Comparison of ENCODE assay signal across 9 mouse cellular contexts in genomic region chr14:50969558-50970544, GRCm38 (mm10). TPM values are rescaled to one million over a fixed set of nuclear protein-coding genes. Genes with fewer than 3 reads are reported as not detected.
DNase-seq lines count a peak whose midpoint lies in the region; ATAC-seq lines count a peak whose summit lies in the region.
"Had no signal": no experiment of that assay in that cellular context is flagged by ENCODE, and none has a peak within 500 bp of the region (broad histone marks: within the 10 kb centered on the region; RNA-seq: fewer than 3 reads in every experiment).

No protein-coding gene starts in this region.

- intact Hi-C loops in left cerebral cortex, postnatal 10 days (cut with DNase I) = loop anchor here (10.0 kb wide), 1 partner anchor 95 kb away; no protein-coding TSS in a partner anchor

- no peak overlapping the region for H3K4me3 ChIP-seq in embryonic facial prominence, embryonic 13.5 days
- H3K4me3 ChIP-seq in heart, embryonic 13.5 days = no peak overlapping the region
- no peak overlapping the region for H3K4me3 ChIP-seq in midbrain, embryonic 16.5 days (ENCODE audit: low read depth, low read length)
- no peak overlapping the region for H3K4me3 ChIP-seq in kidney, embryonic 14.5 days (ENCODE audit: low read length)
- H3K4me3 ChIP-seq: erythroblast, embryonic 14.5 days had no signal

- no peaks in the 10 kb centered on the region for H3K9me3 ChIP-seq in embryonic facial prominence, embryonic 13.5 days
- H3K9me3 ChIP-seq in heart, embryonic 13.5 days = no peaks in the 10 kb centered on the region
- H3K9me3 ChIP-seq in midbrain, embryonic 16.5 days (replicated peaks; ENCODE audit: control insufficient read depth, low read length, poor library complexity, severe bottlenecking) = no peaks in the 10 kb centered on the region
- H3K9me3 ChIP-seq in kidney, embryonic 14.5 days (ENCODE audit: control insufficient read depth, low read length) = no peaks in the 10 kb centered on the region

- 27% methylated on average over 12 of the region's 12 CpGs for WGBS in embryonic facial prominence, embryonic 13.5 days
- WGBS in heart, embryonic 13.5 days = 23% methylated on average over 12 of the region's 12 CpGs
- WGBS in midbrain, embryonic 16.5 days = 8% methylated on average over 12 of the region's 12 CpGs
- 37% methylated on average over 12 of the region's 12 CpGs for WGBS in kidney, embryonic 14.5 days

- 0 out of 2 replicates have a peak overlapping the region, but pooled peaks have one; percentile 3 for H3K4me2 ChIP-seq in embryonic facial prominence, embryonic 13.5 days
- H3K4me2 ChIP-seq in heart, embryonic 13.5 days = peak overlapping the region; percentile 38
- peak overlapping the region; percentile 18; the same call in 1 of the 2 replicates for H3K4me2 ChIP-seq in midbrain, embryonic 16.5 days (ENCODE audit: low read length)
- no peak overlapping the region for H3K4me2 ChIP-seq in kidney, embryonic 14.5 days (replicated peaks; ENCODE audit: low read depth, low read length)

- H3K4me1 ChIP-seq in embryonic facial prominence, embryonic 13.5 days = no peaks in the 10 kb centered on the region
- peaks cover 9% of the 10 kb centered on the region for H3K4me1 ChIP-seq in heart, embryonic 13.5 days
- H3K4me1 ChIP-seq in midbrain, embryonic 16.5 days (ENCODE audit: control insufficient read depth, insufficient read depth, low read length) = peaks cover 7% of the 10 kb centered on the region; the same call in 1 of the 2 replicates
- H3K4me1 ChIP-seq in kidney, embryonic 14.5 days (ENCODE audit: control insufficient read depth, insufficient read depth, low read length) = 0 out of 2 replicates have a peak, but pooled peaks cover 3% of the 10 kb centered on the region

- ATAC-seq in embryonic facial prominence, embryonic 13.5 days (ENCODE audit: insufficient number of reproducible peaks, insufficient read depth, low FRiP score, low TSS enrichment, low read depth) = no peak
- no peak for ATAC-seq in heart, embryonic 13.5 days (ENCODE audit: extremely low read depth, insufficient number of reproducible peaks, low FRiP score, low TSS enrichment)
- peak; percentile 73; the same call in 1 of the 2 replicates for ATAC-seq in midbrain, embryonic 16.5 days
- ATAC-seq in activated CD4-positive, CD25-positive, alpha-beta regulatory T cell, adult 4 months = no peak
- no peak for ATAC-seq in kidney, embryonic 14.5 days (ENCODE audit: low FRiP score, low TSS enrichment)

- H3K9ac ChIP-seq in embryonic facial prominence, embryonic 13.5 days = no peak overlapping the region
- peak overlapping the region; percentile 17; the same call in 1 of the 2 replicates for H3K9ac ChIP-seq in heart, embryonic 13.5 days
- H3K9ac ChIP-seq in midbrain, embryonic 16.5 days (ENCODE audit: low read depth, low read length) = no peak overlapping the region
- H3K9ac ChIP-seq in kidney, embryonic 14.5 days (ENCODE audit: low read depth, low read length) = no peak overlapping the region

- H3K27ac ChIP-seq in embryonic facial prominence, embryonic 13.5 days = no peak overlapping the region
- H3K27ac ChIP-seq in heart, embryonic 13.5 days (replicated peaks) = peak overlapping the region; percentile 51; the same call in 1 of the 2 replicates
- H3K27ac ChIP-seq in midbrain, embryonic 16.5 days (ENCODE audit: low read length) = 0 out of 2 replicates have a peak overlapping the region, but pooled peaks have one; percentile 13
- H3K27ac ChIP-seq in kidney, embryonic 14.5 days (ENCODE audit: low read depth, low read length) = no peak overlapping the region

- peak; percentile 40 for DNase-seq in lung, postnatal 10 days
- no peak for DNase-seq in lung, postnatal 25 days (ENCODE audit: low spot score)
- DNase-seq in left cerebral cortex, postnatal 10 days (ENCODE audit: extremely low spot score in 1 of 2, low spot score in 2 of 2) = peak; percentile 50 to 69

- no peaks in the 10 kb centered on the region for H3K36me3 ChIP-seq in embryonic facial prominence, embryonic 13.5 days
- H3K36me3 ChIP-seq in heart, embryonic 13.5 days = no peaks in the 10 kb centered on the region
- no peaks in the 10 kb centered on the region for H3K36me3 ChIP-seq in midbrain, embryonic 16.5 days (ENCODE audit: control insufficient read depth, insufficient read depth, low read length)
- no peaks in the 10 kb centered on the region for H3K36me3 ChIP-seq in kidney, embryonic 14.5 days (ENCODE audit: control insufficient read depth, insufficient read depth, low read length)

- no peaks in the 10 kb centered on the region for H3K27me3 ChIP-seq in embryonic facial prominence, embryonic 13.5 days
- H3K27me3 ChIP-seq in heart, embryonic 13.5 days (replicated peaks) = no peaks in the 10 kb centered on the region
- no peaks in the 10 kb centered on the region for H3K27me3 ChIP-seq in midbrain, embryonic 16.5 days (ENCODE audit: control insufficient read depth, insufficient read depth, low read depth, low read length)
- H3K27me3 ChIP-seq in kidney, embryonic 14.5 days (ENCODE audit: control insufficient read depth, insufficient read depth, low read length) = no peaks in the 10 kb centered on the region

RNA-seq across cellular contexts. Expression of gene Pnp2, which starts 14.1 kb away (rescaled TPM):
- 0.39 and 0.65 TPM in 2 replicates for polyA plus RNA-seq in embryonic facial prominence, embryonic 13.5 days (2015; fragmentation: Nextera tagmentation; extraction: Ambion mirVana)
- 0.74 TPM in 1 of 2 replicates, not detected in the other for polyA plus RNA-seq in heart, embryonic 13.5 days (2015; fragmentation: Nextera tagmentation; extraction: Ambion mirVana)
- total RNA-seq in left cerebral cortex, postnatal 10 days (2021) = 1 to 10 TPM in 1 of 2 experiments, under 1 TPM in 1; 0.79 to 1.7 TPM
- 1.1 and 1.3 TPM in 2 replicates for polyA plus RNA-seq in midbrain, embryonic 16.5 days (2015; fragmentation: Nextera tagmentation; extraction: Ambion mirVana)
- polyA plus RNA-seq in activated CD4-positive, CD25-positive, alpha-beta regulatory T cell, adult 4 months (2017; shearing (Covaris generic)) = under 1 TPM; 0.60 to 0.85 TPM
- polyA plus RNA-seq in kidney, embryonic 14.5 days (2014; fragmentation: Nextera tagmentation; extraction: Ambion mirVana) = 0.99 and 1.2 TPM in 2 replicates
- polyA plus RNA-seq: erythroblast, embryonic 14.5 days had no signal

RNA-seq across cellular contexts. Expression of gene Gm49342, which starts 25.5 kb away (rescaled TPM):
- polyA plus RNA-seq in embryonic facial prominence, embryonic 13.5 days (2015; fragmentation: Nextera tagmentation; extraction: Ambion mirVana) = 3.1 TPM in 1 of 2 replicates, not detected in the other
- not detected in 2 replicates for polyA plus RNA-seq in heart, embryonic 13.5 days (2015; fragmentation: Nextera tagmentation; extraction: Ambion mirVana)
- 10 to 100 TPM in 1 of 2 experiments, 1 to 10 TPM in 1; 6.5 to 13.7 TPM for total RNA-seq in left cerebral cortex, postnatal 10 days (2021)
- not detected in 2 replicates for polyA plus RNA-seq in midbrain, embryonic 16.5 days (2015; fragmentation: Nextera tagmentation; extraction: Ambion mirVana)
- 1 to 10 TPM in 1 of 2 experiments, not detected in 1; 9.9 TPM for polyA plus RNA-seq in activated CD4-positive, CD25-positive, alpha-beta regulatory T cell, adult 4 months (2017; shearing (Covaris generic))
- polyA plus RNA-seq in kidney, embryonic 14.5 days (2014; fragmentation: Nextera tagmentation; extraction: Ambion mirVana) = not detected in 2 replicates
- polyA plus RNA-seq: erythroblast, embryonic 14.5 days had no signal

RNA-seq across cellular contexts. Expression of gene Rnase10, which starts 37.7 kb away (rescaled TPM):
- 0.18 and 0.29 TPM in 2 replicates for polyA plus RNA-seq in embryonic facial prominence, embryonic 13.5 days (2015; fragmentation: Nextera tagmentation; extraction: Ambion mirVana)
- 0.34 and 0.40 TPM in 2 replicates for polyA plus RNA-seq in heart, embryonic 13.5 days (2015; fragmentation: Nextera tagmentation; extraction: Ambion mirVana)
- total RNA-seq in left cerebral cortex, postnatal 10 days (2021) = under 1 TPM in 1 of 2 experiments, not detected in 1; 0.30 TPM
- not detected in 2 replicates for polyA plus RNA-seq in midbrain, embryonic 16.5 days (2015; fragmentation: Nextera tagmentation; extraction: Ambion mirVana)
- polyA plus RNA-seq in activated CD4-positive, CD25-positive, alpha-beta regulatory T cell, adult 4 months (2017; shearing (Covaris generic)) = not detected
- not detected in 2 replicates for polyA plus RNA-seq in kidney, embryonic 14.5 days (2014; fragmentation: Nextera tagmentation; extraction: Ambion mirVana)
- polyA plus RNA-seq: erythroblast, embryonic 14.5 days had no signal

RNA-seq across cellular contexts. Expression of gene Pnp, which starts 39.0 kb away (rescaled TPM):
- 49.3 and 49.7 TPM in 2 replicates for polyA plus RNA-seq in embryonic facial prominence, embryonic 13.5 days (2015; fragmentation: Nextera tagmentation; extraction: Ambion mirVana)
- polyA plus RNA-seq in heart, embryonic 13.5 days (2015; fragmentation: Nextera tagmentation; extraction: Ambion mirVana) = 36.5 and 41.3 TPM in 2 replicates
- total RNA-seq in left cerebral cortex, postnatal 10 days (2021) = 10 to 100 TPM; 11.0 to 15.6 TPM
- 20.8 and 22.8 TPM in 2 replicates for polyA plus RNA-seq in midbrain, embryonic 16.5 days (2015; fragmentation: Nextera tagmentation; extraction: Ambion mirVana)
- polyA plus RNA-seq in activated CD4-positive, CD25-positive, alpha-beta regulatory T cell, adult 4 months (2017; shearing (Covaris generic)) = 10 to 100 TPM; 61.0 to 76.3 TPM
- 80.6 and 83.0 TPM in 2 replicates for polyA plus RNA-seq in kidney, embryonic 14.5 days (2014; fragmentation: Nextera tagmentation; extraction: Ambion mirVana)

RNA-seq across cellular contexts. Expression of gene Pip4p1, which starts 39.2 kb away (rescaled TPM):
- 55.6 and 56.9 TPM in 2 replicates for polyA plus RNA-seq in embryonic facial prominence, embryonic 13.5 days (2015; fragmentation: Nextera tagmentation; extraction: Ambion mirVana)
- 34.9 and 38.2 TPM in 2 replicates for polyA plus RNA-seq in heart, embryonic 13.5 days (2015; fragmentation: Nextera tagmentation; extraction: Ambion mirVana)
- 10 to 100 TPM; 79.6 to 89.0 TPM for total RNA-seq in left cerebral cortex, postnatal 10 days (2021)
- 95.0 and 99.5 TPM in 2 replicates for polyA plus RNA-seq in midbrain, embryonic 16.5 days (2015; fragmentation: Nextera tagmentation; extraction: Ambion mirVana)
- 1 to 10 TPM; 3.6 to 4.1 TPM for polyA plus RNA-seq in activated CD4-positive, CD25-positive, alpha-beta regulatory T cell, adult 4 months (2017; shearing (Covaris generic))
- 40.1 and 63.0 TPM in 2 replicates for polyA plus RNA-seq in kidney, embryonic 14.5 days (2014; fragmentation: Nextera tagmentation; extraction: Ambion mirVana)

Comparison
In these comparisons a context has a peak if more than half of its experiments do, and no peak if none do; other contexts are left out.
1. H3K27ac ChIP-seq: peak in heart, embryonic 13.5 days (single experiment) and midbrain, embryonic 16.5 days (single experiment); none in embryonic facial prominence, embryonic 13.5 days (single experiment) and kidney, embryonic 14.5 days (single experiment).